Mouse (Mus musculus) embryonic facial prominence, embryonic 15.5 days (tissue): ENCODE data around the gene 1810055G02Rik. TPM values are rescaled to one million over a fixed set of nuclear protein-coding genes. Genes with fewer than 3 reads are reported as not detected.
A peak's percentile ranks its signal among the peaks of the same experiment; 100 is the strongest.

Source experiments
- ATAC-seq: fragments of 200-750 bp; cut with Nextera tagmentation; 2 replicates; pipeline ENCODE4 v1.8.0; 2017; ENCODE audit warnings: low read depth, moderate TSS enrichment; ENCODE audit not compliant: insufficient number of reproducible peaks, low FRiP score, low TSS enrichment
- H3K27ac ChIP-seq: fragments of 300-500 bp; sonication (generic); replicated peaks from 2 replicates; pipeline ENCODE4 v1.5.1; 2015; ENCODE audit warnings: mild to moderate bottlenecking, inconsistent platforms
- H3K27me3 ChIP-seq: fragments of 300-500 bp; sonication (generic); 2 replicates; pipeline ENCODE4 v1.6.1; 2015; ENCODE audit warnings: inconsistent platforms
- H3K36me3 ChIP-seq: fragments of 300-500 bp; sonication (generic); 2 replicates; pipeline ENCODE4 v1.6.1; 2015; ENCODE audit warnings: mild to moderate bottlenecking, inconsistent platforms
- H3K4me1 ChIP-seq: fragments of 300-500 bp; sonication (generic); 2 replicates; pipeline ENCODE4 v1.6.1; 2015; ENCODE audit warnings: inconsistent platforms
- H3K4me2 ChIP-seq: fragments of 300-500 bp; sonication (generic); replicated peaks from 2 replicates; pipeline ENCODE4 v1.6.1; 2015; ENCODE audit warnings: mild to moderate bottlenecking, inconsistent platforms
- H3K4me3 ChIP-seq: fragments of 300-500 bp; sonication (generic); replicated peaks from 2 replicates; pipeline ENCODE4 v1.5.1; 2015; ENCODE audit warnings: mild to moderate bottlenecking, inconsistent platforms
- H3K9ac ChIP-seq: fragments of 300-500 bp; sonication (generic); 2 replicates; pipeline ENCODE4 v1.6.1; 2015; ENCODE audit warnings: inconsistent platforms
- H3K9me3 ChIP-seq: fragments of 300-500 bp; sonication (generic); replicated peaks from 2 replicates; pipeline ENCODE4 v1.6.1; 2016; ENCODE audit warnings: inconsistent platforms
- WGBS: fragments of 180-500 bp; shearing (Covaris S2); methylation state at CpG from one replicate; pipeline ENCODE4 v1.1.7; 2015; 5-methylcytosine and 5-hydroxymethylcytosine counted together
- polyA plus RNA-seq: library from polyadenylated mRNA; unstranded; fragments of >200 nt; fragmentation: Nextera tagmentation; extraction: Ambion mirVana; gene quantifications from 2 replicates; pipeline ENCODE4 v1.2.1, GENCODE M21; 2015

Gene 1810055G02Rik
- polyA plus RNA-seq, 1 experiment from 2014 or later, result 55.9 TPM

GRCm38 (mm10) chr19:3681310-3681934 is 26.7 kb upstream of the 1810055G02Rik start:
- Histone ChIP-seq H3K4me2 (peak overlapping the region; percentile 24; the same call in 1 of the 2 replicates), H3K4me1 (peaks cover 73% of the 10 kb centered on the region), H3K9me3 (no peaks in the 10 kb centered on the region), H3K9ac (no peak overlapping the region), H3K27ac (peak overlapping the region; percentile 85), H3K4me3 (no peak overlapping the region), H3K36me3 (no peaks in the 10 kb centered on the region), H3K27me3 (no peaks in the 10 kb centered on the region)
- WGBS, result 13% methylated on average over 13 of the region's 13 CpGs
- ATAC-seq, result peak; percentile 82

- H3K27me3 ChIP-seq, result no peaks in the 10 kb centered on the region
- no peaks in the 10 kb centered on the region for H3K9me3 ChIP-seq
- peak overlapping the region; percentile 97; the same call in 1 of the 2 replicates for H3K9ac ChIP-seq
- no peak for ATAC-seq
- no peaks in the 10 kb centered on the region for H3K36me3 ChIP-seq
- peak overlapping the region; percentile 91 for H3K27ac ChIP-seq
- 23% methylated on average over 1 of the region's 1 CpGs for WGBS
- peak overlapping the region; percentile 98 for H3K4me3 ChIP-seq
- peaks cover 78% of the 10 kb centered on the region for H3K4me1 ChIP-seq
- H3K4me2 ChIP-seq, result peak overlapping the region; percentile 94
Observed at GRCm38 (mm10) chr19:3684414-3684813, 23.7 kb upstream of the 1810055G02Rik start.

GRCm38 (mm10) chr19:3684957-3685580 is 23.0 kb upstream of the 1810055G02Rik start:
- no peaks in the 10 kb centered on the region for H3K36me3 ChIP-seq
- WGBS, result 3% methylated on average over 11 of the region's 11 CpGs
- H3K4me2 ChIP-seq, result peak overlapping the region; percentile 94
- peaks cover 71% of the 10 kb centered on the region for H3K4me1 ChIP-seq
- peak overlapping the region; percentile 98 for H3K4me3 ChIP-seq
- peak overlapping the region; percentile 91 for H3K27ac ChIP-seq
- H3K9ac ChIP-seq, result peak overlapping the region; percentile 97
- no peaks in the 10 kb centered on the region for H3K27me3 ChIP-seq
- ATAC-seq, result no peak
- no peaks in the 10 kb centered on the region for H3K9me3 ChIP-seq

GRCm38 (mm10) chr19:3685611-3686214 is 22.4 kb upstream of the 1810055G02Rik start:
- H3K9me3 ChIP-seq, result no peaks in the 10 kb centered on the region
- peak overlapping the region; percentile 98 for H3K4me3 ChIP-seq
- H3K9ac ChIP-seq, result peak overlapping the region; percentile 97
- H3K4me2 ChIP-seq, result peak overlapping the region; percentile 94
- H3K36me3 ChIP-seq, result no peaks in the 10 kb centered on the region
- no peaks in the 10 kb centered on the region for H3K27me3 ChIP-seq
- WGBS, result under 1% methylated on average over 45 of the region's 45 CpGs
- H3K27ac ChIP-seq, result peak overlapping the region; percentile 91
- 0 out of 2 replicates have a peak, but pooled peaks have one; percentile 16 for ATAC-seq
- peaks cover 65% of the 10 kb centered on the region for H3K4me1 ChIP-seq

GRCm38 (mm10) chr19:3686215-3686894 is 21.7 kb upstream of the 1810055G02Rik start, which contains the start of gene Lrp5:
Gene Lrp5 (minus strand): TSS chr19:3686564.
- WGBS, result under 1% methylated on average over 81 of the region's 83 CpGs
- ATAC-seq, result peak; percentile 66
- H3K9me3 ChIP-seq, result no peaks in the 10 kb centered on the region

GRCm38 (mm10) chr19:3687676-3688171 is 20.4 kb upstream of the 1810055G02Rik start:
- no peak overlapping the region for H3K9ac ChIP-seq
- H3K27ac ChIP-seq, result 0 out of 2 replicates have a peak overlapping the region, but pooled peaks have one; percentile 91
- ATAC-seq, result no peak

More at GRCm38 (mm10) chr19:3686215-3686894, 21.7 kb upstream of the 1810055G02Rik start, which contains the start of gene Lrp5:
- H3K27me3 ChIP-seq, result no peaks in the 10 kb centered on the region
- peak within 1 kb of the TSS; percentile 97 for H3K9ac ChIP-seq
- peak within 1 kb of the TSS; percentile 98 for H3K4me3 ChIP-seq
- no peaks in the 10 kb centered on the region for H3K36me3 ChIP-seq
- peak within 1 kb of the TSS; percentile 94 for H3K4me2 ChIP-seq
- peaks cover 59% of the 10 kb centered on the region for H3K4me1 ChIP-seq
- peak within 1 kb of the TSS; percentile 91 for H3K27ac ChIP-seq

GRCm38 (mm10) chr19:3691337-3691736 is 16.8 kb upstream of the 1810055G02Rik start:
- Histone ChIP-seq H3K27ac (no peak overlapping the region), H3K27me3 (no peaks in the 10 kb centered on the region), H3K9ac (no peak overlapping the region), H3K4me2 (no peak overlapping the region), H3K9me3 (no peaks in the 10 kb centered on the region), H3K4me3 (no peak overlapping the region), H3K4me1 (peaks cover 16% of the 10 kb centered on the region), H3K36me3 (no peaks in the 10 kb centered on the region)
- WGBS, result 94% methylated on average over 5 of the region's 5 CpGs
- no peak for ATAC-seq

More at GRCm38 (mm10) chr19:3687676-3688171, 20.4 kb upstream of the 1810055G02Rik start:
- H3K36me3 ChIP-seq, result no peaks in the 10 kb centered on the region
- H3K27me3 ChIP-seq, result no peaks in the 10 kb centered on the region
- no peak overlapping the region for H3K4me3 ChIP-seq
- no peaks in the 10 kb centered on the region for H3K9me3 ChIP-seq
- H3K4me1 ChIP-seq, result peaks cover 46% of the 10 kb centered on the region
- H3K4me2 ChIP-seq, result no peak overlapping the region
- WGBS, result 46% methylated on average over 5 of the region's 5 CpGs

- no peak for ATAC-seq
- H3K9ac ChIP-seq, result no peak overlapping the region
- peaks cover 5% of the 10 kb centered on the region; the same call in 1 of the 2 replicates for H3K4me1 ChIP-seq
- H3K4me2 ChIP-seq, result no peak overlapping the region
- H3K36me3 ChIP-seq, result no peaks in the 10 kb centered on the region
- no peak overlapping the region for H3K4me3 ChIP-seq
- H3K27me3 ChIP-seq, result no peaks in the 10 kb centered on the region
- H3K27ac ChIP-seq, result no peak overlapping the region
- no peaks in the 10 kb centered on the region for H3K9me3 ChIP-seq
- WGBS, result 43% methylated on average over 6 of the region's 6 CpGs
Observed at GRCm38 (mm10) chr19:3692414-3693145, 15.5 kb upstream of the 1810055G02Rik start.

- ATAC-seq, result no peak
- Histone ChIP-seq H3K4me3 (no peak overlapping the region), H3K27ac (no peak overlapping the region), H3K36me3 (no peaks in the 10 kb centered on the region), H3K9me3 (no peaks in the 10 kb centered on the region), H3K27me3 (no peaks in the 10 kb centered on the region), H3K9ac (no peak overlapping the region), H3K4me1 (no peaks in the 10 kb centered on the region), H3K4me2 (no peak overlapping the region)
- WGBS, result 79% methylated on average over 2 of the region's 2 CpGs
Observed at GRCm38 (mm10) chr19:3694476-3694875, 13.6 kb upstream of the 1810055G02Rik start.

GRCm38 (mm10) chr19:3695006-3695405 is 13.1 kb upstream of the 1810055G02Rik start:
- Histone ChIP-seq H3K4me3 (no peak overlapping the region), H3K4me2 (no peak overlapping the region), H3K27ac (no peak overlapping the region), H3K4me1 (no peaks in the 10 kb centered on the region), H3K9me3 (no peaks in the 10 kb centered on the region), H3K36me3 (no peaks in the 10 kb centered on the region), H3K9ac (no peak overlapping the region), H3K27me3 (no peaks in the 10 kb centered on the region)
- no peak for ATAC-seq
- 74% methylated on average over 3 of the region's 3 CpGs for WGBS
